Mouse (Mus musculus) c-Kit-positive CD71-positive TER-119-positive erythroid progenitor cells, embryonic 14.5 days (primary cell): ENCODE measurements around the gene Ecpas.

Source experiments
- DNase-seq: peaks from one replicate; pipeline ENCODE4 v3.0.0-alpha.2; 2013; ENCODE audit warnings: low spot score

The Ecpas gene

DNA sequence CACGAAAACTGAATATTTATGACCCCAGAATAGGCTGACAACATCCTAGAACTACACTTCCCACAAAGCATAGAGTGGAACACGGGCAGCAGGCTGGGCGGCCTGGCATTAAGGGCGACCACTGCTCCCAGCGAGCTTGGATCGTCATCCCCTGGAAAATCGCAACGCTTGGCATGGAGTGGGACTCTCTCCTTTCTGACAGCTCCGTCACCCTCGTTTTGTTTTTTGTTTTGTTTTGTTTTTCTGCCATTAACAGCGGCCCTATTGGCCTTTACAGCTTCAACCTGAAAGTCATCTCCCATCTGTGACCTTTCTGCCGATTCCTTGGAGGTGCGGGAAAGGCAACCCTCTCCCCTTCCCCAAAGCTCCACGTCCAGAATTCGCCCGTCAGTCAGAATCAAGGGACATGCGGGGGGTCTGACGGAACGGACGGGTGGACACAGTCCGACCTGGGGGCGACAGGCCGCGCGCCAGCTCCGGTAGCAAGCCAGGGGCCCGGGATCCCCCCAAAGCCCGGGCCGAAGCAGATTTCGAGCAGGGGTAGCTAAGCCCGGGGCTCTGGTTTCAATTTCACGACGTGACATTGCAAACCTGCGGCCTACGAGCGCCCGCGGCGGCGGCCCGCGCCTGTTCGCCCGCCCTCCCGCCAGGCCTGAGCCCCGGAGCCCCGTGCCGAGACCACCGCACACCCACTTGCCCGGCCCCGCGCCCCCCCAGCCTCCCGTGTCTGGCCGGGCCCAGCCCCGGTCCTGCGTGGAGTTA lies 1.3 kb downstream of the Ecpas start:
- DNase-seq = no peak

- no peak for DNase-seq
Observed at GRCm38 (mm10) chr4:58910175-58911068, 2.1 kb downstream of the Ecpas start.

DNA sequence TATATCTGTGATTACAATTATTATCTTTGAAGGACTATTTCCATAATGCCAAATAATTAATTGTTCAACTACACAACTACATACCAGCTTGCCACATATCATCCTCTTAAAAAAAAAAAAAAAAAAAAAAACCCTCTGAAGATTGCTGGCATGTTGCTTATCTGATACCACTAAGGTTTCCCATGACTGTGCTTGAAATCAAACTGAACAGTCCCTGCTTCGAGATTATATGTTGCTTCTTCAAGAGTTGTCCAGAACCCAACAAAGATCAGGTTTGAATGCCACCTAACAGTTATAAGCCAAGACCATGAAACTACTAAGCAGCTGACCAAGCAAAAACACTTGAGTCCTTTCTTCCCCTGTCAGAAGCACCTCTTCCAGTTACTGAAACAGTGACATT lies 5.1 kb downstream of the Ecpas start:
- DNase-seq = no peak

- DNase-seq = no peak
Observed at GRCm38 (mm10) chr4:58898318-58898717, 14.2 kb downstream of the Ecpas start.

- DNase-seq = no peak
Observed at GRCm38 (mm10) chr4:58897436-58897835, 15.1 kb downstream of the Ecpas start.

DNA sequence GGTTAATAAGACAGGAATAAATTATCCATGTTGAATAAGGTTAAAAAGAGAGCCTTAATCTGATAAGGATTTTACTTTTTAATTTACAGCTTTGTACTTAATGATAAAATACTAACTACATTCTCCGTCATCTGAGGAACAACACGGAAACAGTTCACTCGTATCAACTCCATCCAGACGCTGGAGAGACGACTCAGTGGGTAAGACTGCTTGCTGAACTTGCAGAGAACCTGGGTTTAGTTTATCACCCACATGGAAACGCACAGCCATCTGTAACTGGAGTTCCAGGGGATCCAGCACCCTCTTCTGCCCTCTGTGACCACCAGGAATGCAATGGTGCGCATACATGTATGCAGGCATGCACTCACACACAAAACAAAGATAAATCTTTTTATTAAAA lies 18.1 kb downstream of the Ecpas start:
- DNase-seq = no peak

- no peak for DNase-seq
Observed at GRCm38 (mm10) chr4:58890035-58890782, 22.3 kb downstream of the Ecpas start.

DNA sequence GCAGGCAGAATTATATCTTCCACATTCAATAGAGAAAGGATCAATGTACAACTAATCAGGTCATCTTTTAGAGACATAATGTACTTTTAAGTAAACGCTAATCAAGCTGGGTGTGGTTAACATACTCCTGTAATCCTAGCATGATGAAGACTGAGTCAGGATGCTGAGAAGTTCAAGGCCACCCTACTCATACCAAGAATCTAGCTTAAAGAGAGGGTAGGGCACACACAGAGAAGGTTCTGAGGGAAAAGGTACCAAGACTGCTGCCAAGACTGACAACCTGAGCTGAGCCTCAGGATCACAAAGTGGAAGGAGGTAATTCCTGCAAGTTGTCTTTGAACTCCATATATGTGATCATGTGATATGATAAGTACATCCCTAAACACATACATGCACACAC lies 24.0 kb downstream of the Ecpas start:
- no peak for DNase-seq

- DNase-seq = no peak
Observed at GRCm38 (mm10) chr4:58887626-58888025, 24.9 kb downstream of the Ecpas start.

GRCm38 (mm10) chr4:58886778-58887177 lies 25.8 kb downstream of the Ecpas start:
- no peak for DNase-seq

- no peak for DNase-seq
Observed at GRCm38 (mm10) chr4:58885341-58885740, 27.2 kb downstream of the Ecpas start.

DNA sequence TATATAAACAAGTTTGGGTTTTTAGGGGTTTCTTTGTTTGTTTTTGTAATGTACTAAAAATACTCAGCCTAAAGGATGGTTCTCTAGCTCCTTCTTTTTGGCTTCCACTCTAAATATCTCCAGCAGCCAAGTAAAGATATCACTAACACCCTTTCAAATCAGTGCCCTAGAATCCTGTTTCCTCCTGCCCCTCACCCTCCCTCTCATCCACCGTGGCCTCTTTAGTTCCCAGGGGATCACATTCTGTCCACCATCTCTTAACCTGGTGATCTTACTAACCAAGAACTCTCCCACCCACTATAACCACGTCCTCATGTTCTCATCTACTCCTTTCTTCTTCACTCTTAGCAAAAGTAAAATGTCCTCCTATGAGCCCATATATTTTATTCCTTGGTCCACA lies 28.7 kb downstream of the Ecpas start:
- DNase-seq = no peak

GRCm38 (mm10) chr4:58874373-58874772 lies 38.2 kb downstream of the Ecpas start:
- no peak for DNase-seq

GRCm38 (mm10) chr4:58867242-58867641 lies 45.3 kb downstream of the Ecpas start:
- no peak for DNase-seq

GRCm38 (mm10) chr4:58832908-58833307 lies 79.6 kb downstream of the Ecpas start:
- DNase-seq = peak; percentile 37

DNA sequence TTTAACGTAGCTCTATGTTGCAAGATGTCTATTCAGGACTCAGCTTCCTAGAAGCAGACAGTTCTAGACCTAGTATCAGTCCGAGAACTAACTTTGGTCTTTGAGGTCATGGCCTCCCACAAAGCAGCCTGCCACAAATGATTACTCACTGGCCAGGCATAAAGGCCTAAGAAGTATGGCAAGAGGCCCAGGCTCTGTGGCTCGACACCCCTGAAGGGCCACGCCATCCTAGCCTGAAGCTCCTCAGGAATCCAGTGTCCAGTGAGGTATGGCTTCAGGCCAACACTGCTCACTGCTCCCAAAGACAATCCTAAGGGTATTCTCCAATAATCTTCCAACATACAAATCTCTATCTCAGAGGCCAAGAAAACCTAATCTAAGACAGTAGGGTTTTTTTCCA lies 86.6 kb downstream of the Ecpas start:
- no peak for DNase-seq

- no peak for DNase-seq
Observed at GRCm38 (mm10) chr4:58787616-58788015, 124.9 kb downstream of the Ecpas start, which contains the start of gene Olfr267. Gene Olfr267 (minus strand): TSS chr4:58787716.

- DNase-seq = no peak
Observed at GRCm38 (mm10) chr4:58786659-58787058, 125.9 kb downstream of the Ecpas start.

DNA sequence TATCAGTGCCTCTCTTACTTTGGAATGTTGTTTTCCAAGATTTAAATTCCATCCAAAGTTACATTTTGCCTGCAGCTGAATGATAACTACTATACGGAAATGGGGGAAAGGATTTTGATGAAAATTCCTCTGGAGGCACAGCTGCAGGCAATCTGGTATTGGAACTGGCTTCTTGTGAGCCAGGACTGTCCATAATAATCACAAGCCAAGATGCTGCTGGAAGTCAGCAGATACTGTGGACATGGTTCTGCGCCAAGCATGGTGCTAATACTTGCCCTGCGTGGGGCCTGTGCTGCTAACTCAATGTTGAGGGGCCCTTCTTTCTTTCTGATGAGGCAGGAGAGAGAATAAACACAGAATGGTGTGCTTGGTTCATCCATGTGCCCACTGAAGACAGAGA lies 149.1 kb downstream of the Ecpas start:
- DNase-seq = no peak

DNA sequence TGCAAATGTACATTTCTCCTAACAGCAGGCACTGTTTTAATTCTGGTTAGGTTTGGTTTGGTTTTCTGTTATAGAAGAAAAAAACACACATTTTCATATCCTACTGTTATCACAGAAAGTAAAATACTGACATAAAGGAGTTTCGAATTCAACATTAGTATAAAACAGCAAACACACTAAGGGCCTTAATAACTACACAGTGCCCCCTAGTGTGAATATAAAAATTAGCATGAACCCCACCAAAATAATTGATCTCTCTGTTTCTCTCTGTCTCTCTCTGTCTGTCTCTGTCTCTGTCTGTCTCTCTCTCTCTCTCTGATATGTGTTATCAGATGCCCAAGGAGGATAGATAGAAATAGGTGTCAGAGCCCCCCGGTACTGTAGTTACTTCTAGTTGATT lies 163.0 kb downstream of the Ecpas start:
- DNase-seq = peak; percentile 4

GRCm38 (mm10) chr4:58749101-58749500 lies 163.4 kb downstream of the Ecpas start:
- DNase-seq = no peak
